Comparison of ENCODE assay signal across 13 mouse cellular contexts in the genomic region with DNA sequence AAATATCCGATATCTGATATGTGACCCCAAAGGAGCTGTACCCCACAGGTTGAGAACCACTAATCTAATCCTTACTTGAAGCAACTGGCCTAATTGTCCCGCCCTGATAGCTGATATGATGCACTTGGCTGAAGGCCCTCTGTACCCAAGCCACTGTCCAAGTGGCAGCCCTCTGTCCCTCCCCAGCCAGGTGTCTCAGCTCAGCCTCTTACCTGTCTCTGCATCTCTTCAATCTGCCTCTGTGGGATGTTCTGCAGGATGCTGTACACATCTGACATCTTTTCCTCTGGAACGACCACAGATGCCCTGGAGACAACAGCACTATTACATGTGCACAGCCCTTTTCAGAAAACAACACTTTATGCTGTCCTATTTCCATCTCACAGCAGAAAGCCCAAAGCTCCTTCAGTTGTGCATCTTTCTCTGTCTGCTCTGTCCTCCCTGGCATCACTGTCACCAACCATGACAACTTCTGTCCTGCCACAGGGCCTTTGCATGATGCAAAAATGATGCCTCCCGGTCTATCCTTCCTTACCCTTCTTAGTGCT. TPM values are rescaled to one million over a fixed set of nuclear protein-coding genes. Genes with fewer than 3 reads are reported as not detected.
DNase-seq lines count a peak whose midpoint lies in the region; ATAC-seq and TF ChIP-seq lines count a peak whose summit lies in the region.
"Had no signal": no experiment of that assay in that cellular context is flagged by ENCODE, and none has a peak within 500 bp of the region (broad histone marks: within the 10 kb centered on the region; RNA-seq: fewer than 3 reads in every experiment).

No protein-coding gene starts in this region.

- H3K27me3 ChIP-seq in heart, embryonic 12.5 days (replicated peaks), result no peaks in the 10 kb centered on the region
- H3K27me3 ChIP-seq in liver, embryonic 16.5 days (ENCODE audit: control insufficient read depth, insufficient read depth, low read depth, low read length), result no peaks in the 10 kb centered on the region
- H3K27me3 ChIP-seq: hindbrain, embryonic 15.5 days; limb, embryonic 15.5 days; neural tube, embryonic 13.5 days had no signal

- DNase-seq in heart, adult 11 months, result no peak
- DNase-seq in left cerebral cortex, adult 2 months (ENCODE audit: extremely low spot score in 1 of 2, low spot score in 2 of 2), result no peak
- DNase-seq in left cerebral cortex, postnatal 36 days (ENCODE audit: low spot score in 2 of 2), result no peak
- DNase-seq in cerebellum, adult 9-10 months, result peak; percentile 77
- DNase-seq in layer of hippocampus, adult 9-11 months, result no peak
- DNase-seq: thymus, adult 2 months had no signal

- H3K27ac ChIP-seq in heart, embryonic 12.5 days (ENCODE audit: poor library complexity, severe bottlenecking), result peak overlapping the region; percentile 23; the same call in 1 of the 2 replicates
- 0 out of 2 replicates have a peak overlapping the region, but pooled peaks have one; percentile 15 for H3K27ac ChIP-seq in left cerebral cortex, adult 2 months
- H3K27ac ChIP-seq in liver, embryonic 16.5 days (ENCODE audit: low read length), result peak overlapping the region; percentile 18; the same call in 1 of the 2 replicates
- H3K27ac ChIP-seq: hindbrain, embryonic 15.5 days; neural tube, embryonic 13.5 days had no signal

- TF ChIP-seq CTCF in left cerebral cortex, adult 2 months (IDR thresholded peaks at IDR 0.05), result no peak

- 80% methylated on average over 4 of the region's 4 CpGs for WGBS in heart, embryonic 12.5 days
- WGBS in liver, embryonic 16.5 days (ENCODE audit: insufficient replicate concordance), result 64% methylated on average over 4 of the region's 4 CpGs

- peaks cover 15% of the 10 kb centered on the region for H3K4me1 ChIP-seq in heart, embryonic 12.5 days (replicated peaks)
- H3K4me1 ChIP-seq in liver, embryonic 16.5 days (ENCODE audit: control insufficient read depth, low read depth, low read length), result no peaks in the 10 kb centered on the region; the same call in 1 of the 2 replicates

- no peak for ATAC-seq in heart, embryonic 12.5 days (ENCODE audit: insufficient number of reproducible peaks, low FRiP score)
- ATAC-seq in liver, embryonic 16.5 days (ENCODE audit: low read depth), result no peak

- peaks cover 58% of the 10 kb centered on the region for H3K36me3 ChIP-seq in heart, embryonic 12.5 days
- H3K36me3 ChIP-seq in liver, embryonic 16.5 days (ENCODE audit: control insufficient read depth, insufficient read depth), result no peaks in the 10 kb centered on the region

- no peak overlapping the region for H3K9ac ChIP-seq in heart, embryonic 12.5 days
- no peak overlapping the region for H3K9ac ChIP-seq in liver, embryonic 16.5 days (ENCODE audit: low read depth, low read length)
- H3K9ac ChIP-seq: forebrain, postnatal 0 days; hindbrain, embryonic 15.5 days; limb, embryonic 15.5 days; neural tube, embryonic 13.5 days had no signal

- intact Hi-C loops in left cerebral cortex, adult 2 months (cut with DNase I), result no loop called here
- intact Hi-C loops in left cerebral cortex, postnatal 36 days (cut with DNase I), result no loop called here

- no peak overlapping the region for H3K4me2 ChIP-seq in heart, embryonic 12.5 days
- no peak overlapping the region for H3K4me2 ChIP-seq in liver, embryonic 16.5 days (ENCODE audit: low read depth, low read length)
- H3K4me2 ChIP-seq: hindbrain, embryonic 15.5 days; limb, embryonic 15.5 days; neural tube, embryonic 13.5 days had no signal

- no peak overlapping the region for H3K4me3 ChIP-seq in heart, embryonic 12.5 days
- no peak overlapping the region for H3K4me3 ChIP-seq in left cerebral cortex, adult 2 months
- no peak overlapping the region for H3K4me3 ChIP-seq in liver, embryonic 16.5 days (ENCODE audit: low read depth, low read length)
- H3K4me3 ChIP-seq: erythroblast, embryonic 14.5 days; hindbrain, embryonic 15.5 days; limb, embryonic 15.5 days; neural tube, embryonic 13.5 days had no signal

- no peaks in the 10 kb centered on the region for H3K9me3 ChIP-seq in heart, embryonic 12.5 days (replicated peaks)
- no peaks in the 10 kb centered on the region for H3K9me3 ChIP-seq in liver, embryonic 16.5 days (replicated peaks; ENCODE audit: control insufficient read depth, low read length)
- H3K9me3 ChIP-seq: hindbrain, embryonic 15.5 days; limb, embryonic 15.5 days; neural tube, embryonic 13.5 days had no signal

RNA-seq across cellular contexts. Expression of gene Ext2, which starts 31.5 kb away (rescaled TPM):
- polyA plus RNA-seq in heart, embryonic 12.5 days (2016; fragmentation: Nextera tagmentation; extraction: Ambion mirVana), result 79.8 and 87.2 TPM in 2 replicates
- 10 to 100 TPM; 50.6 to 57.4 TPM for total RNA-seq in left cerebral cortex, adult 2 months (2021)
- 10 to 100 TPM; 49.3 to 54.2 TPM for total RNA-seq in left cerebral cortex, postnatal 36 days (2021)
- 27.0 and 27.2 TPM in 2 replicates for polyA plus RNA-seq in liver, embryonic 16.5 days (2015; fragmentation: Nextera tagmentation; extraction: Ambion mirVana)

RNA-seq across cellular contexts. Expression of gene Accs, which starts 58.9 kb away (rescaled TPM):
- 6.2 and 6.6 TPM in 2 replicates for polyA plus RNA-seq in heart, embryonic 12.5 days (2016; fragmentation: Nextera tagmentation; extraction: Ambion mirVana)
- 1 to 10 TPM; 2.0 to 3.4 TPM for total RNA-seq in left cerebral cortex, adult 2 months (2021)
- total RNA-seq in left cerebral cortex, postnatal 36 days (2021), result 1 to 10 TPM; 2.5 to 4.0 TPM
- 1.0 and 1.4 TPM in 2 replicates for polyA plus RNA-seq in liver, embryonic 16.5 days (2015; fragmentation: Nextera tagmentation; extraction: Ambion mirVana)
- polyA plus RNA-seq: erythroblast, embryonic 14.5 days had no signal
